ENCODE assay signal across 8 mouse cellular contexts in genomic region chr15:79892995-79893823, GRCm38 (mm10). TPM values are rescaled to one million over a fixed set of nuclear protein-coding genes. Genes with fewer than 3 reads are reported as not detected.
DNase-seq lines count a peak whose midpoint lies in the region; ATAC-seq lines count a peak whose summit lies in the region.
"Had no signal": no experiment of that assay in that cellular context is flagged by ENCODE, and none has a peak within 500 bp of the region (broad histone marks: within the 10 kb centered on the region; RNA-seq: fewer than 3 reads in every experiment).

No protein-coding gene starts in this region.

- DNase-seq in spleen, adult 12 weeks (ENCODE audit: low spot score) = peak; percentile 48
- DNase-seq in spleen, postnatal 14 days (ENCODE audit: low spot score in 2 of 2) = no peak
- DNase-seq in thymus, postnatal 10 days (ENCODE audit: low spot score in 2 of 2) = no peak
- DNase-seq: cerebellum, adult 18-20 months had no signal

- H3K9ac ChIP-seq in embryonic facial prominence, embryonic 15.5 days = no peak overlapping the region
- no peak overlapping the region for H3K9ac ChIP-seq in limb, embryonic 15.5 days
- H3K9ac ChIP-seq in stomach, embryonic 15.5 days = no peak overlapping the region; the same call in 1 of the 2 replicates

- H3K4me1 ChIP-seq in embryonic facial prominence, embryonic 15.5 days = peaks cover 11% of the 10 kb centered on the region
- peaks cover 19% of the 10 kb centered on the region for H3K4me1 ChIP-seq in limb, embryonic 15.5 days
- H3K4me1 ChIP-seq in stomach, embryonic 15.5 days = 0 out of 2 replicates have a peak, but pooled peaks cover 3% of the 10 kb centered on the region

- no peak for ATAC-seq in embryonic facial prominence, embryonic 15.5 days (ENCODE audit: insufficient number of reproducible peaks, low FRiP score, low TSS enrichment, low read depth)
- no peak for ATAC-seq in limb, embryonic 15.5 days (ENCODE audit: insufficient number of reproducible peaks, low FRiP score, low TSS enrichment, low read depth)
- ATAC-seq in stomach, embryonic 15.5 days (ENCODE audit: insufficient read depth, low FRiP score, low read depth) = no peak
- ATAC-seq in cerebellum, adult (ENCODE audit: insufficient number of reproducible peaks, low FRiP score, low TSS enrichment) = no peak

- H3K4me2 ChIP-seq in embryonic facial prominence, embryonic 15.5 days (replicated peaks) = peak overlapping the region; percentile 47
- peak overlapping the region; percentile 45 for H3K4me2 ChIP-seq in limb, embryonic 15.5 days
- H3K4me2 ChIP-seq in stomach, embryonic 15.5 days = peak overlapping the region; percentile 72

- H3K4me3 ChIP-seq in embryonic facial prominence, embryonic 15.5 days (replicated peaks) = peak overlapping the region; percentile 44
- H3K4me3 ChIP-seq in limb, embryonic 15.5 days = peak overlapping the region; percentile 43
- H3K4me3 ChIP-seq in stomach, embryonic 15.5 days (replicated peaks) = peak overlapping the region; percentile 46

- WGBS in embryonic facial prominence, embryonic 15.5 days = 58% methylated on average over 15 of the region's 15 CpGs
- 69% methylated on average over 15 of the region's 15 CpGs for WGBS in limb, embryonic 15.5 days
- WGBS in stomach, embryonic 15.5 days = 74% methylated on average over 15 of the region's 15 CpGs

- H3K9me3 ChIP-seq in embryonic facial prominence, embryonic 15.5 days (replicated peaks) = no peaks in the 10 kb centered on the region
- no peaks in the 10 kb centered on the region for H3K9me3 ChIP-seq in limb, embryonic 15.5 days
- no peaks in the 10 kb centered on the region for H3K9me3 ChIP-seq in stomach, embryonic 15.5 days

- 0 out of 2 replicates have a peak overlapping the region, but pooled peaks have one; percentile 7 for H3K27ac ChIP-seq in embryonic facial prominence, embryonic 15.5 days (replicated peaks)
- H3K27ac ChIP-seq in limb, embryonic 15.5 days = no peak overlapping the region
- peak overlapping the region; percentile 21; the same call in 1 of the 2 replicates for H3K27ac ChIP-seq in stomach, embryonic 15.5 days

- 0 out of 2 replicates have a peak, but pooled peaks cover 8% of the 10 kb centered on the region for H3K27me3 ChIP-seq in embryonic facial prominence, embryonic 15.5 days
- H3K27me3 ChIP-seq in limb, embryonic 15.5 days = peaks cover 4% of the 10 kb centered on the region; the same call in 1 of the 2 replicates
- H3K27me3 ChIP-seq in stomach, embryonic 15.5 days (replicated peaks) = no peaks in the 10 kb centered on the region

- H3K36me3 ChIP-seq in embryonic facial prominence, embryonic 15.5 days = peaks cover 3% of the 10 kb centered on the region; the same call in 1 of the 2 replicates
- peaks cover under 1% of the 10 kb centered on the region; the same call in 1 of the 2 replicates for H3K36me3 ChIP-seq in limb, embryonic 15.5 days
- H3K36me3 ChIP-seq in stomach, embryonic 15.5 days = no peaks in the 10 kb centered on the region

RNA-seq across cellular contexts. Expression of gene Apobec3, which starts 1.8 kb away (rescaled TPM):
- 16.7 and 19.2 TPM in 2 replicates for polyA plus RNA-seq in embryonic facial prominence, embryonic 15.5 days (2015; fragmentation: Nextera tagmentation; extraction: Ambion mirVana)
- polyA plus RNA-seq in limb, embryonic 15.5 days (2015; fragmentation: Nextera tagmentation; extraction: Ambion mirVana) = 14.7 and 15.3 TPM in 2 replicates
- polyA plus RNA-seq in stomach, embryonic 15.5 days (2015; fragmentation: Nextera tagmentation; extraction: Ambion mirVana) = 22.4 and 26.5 TPM in 2 replicates

RNA-seq across cellular contexts. Expression of gene Cbx6, which starts 58.7 kb away (rescaled TPM):
- polyA plus RNA-seq in embryonic facial prominence, embryonic 15.5 days (2015; fragmentation: Nextera tagmentation; extraction: Ambion mirVana) = 90.7 and 93.5 TPM in 2 replicates
- 83.7 and 89.1 TPM in 2 replicates for polyA plus RNA-seq in limb, embryonic 15.5 days (2015; fragmentation: Nextera tagmentation; extraction: Ambion mirVana)
- polyA plus RNA-seq in stomach, embryonic 15.5 days (2015; fragmentation: Nextera tagmentation; extraction: Ambion mirVana) = 62.6 and 68.0 TPM in 2 replicates

RNA-seq across cellular contexts. Expression of gene Npcd, which starts 59.2 kb away (rescaled TPM):
- polyA plus RNA-seq in embryonic facial prominence, embryonic 15.5 days (2015; fragmentation: Nextera tagmentation; extraction: Ambion mirVana) = 0.91 TPM in 1 of 2 replicates, not detected in the other
- polyA plus RNA-seq in limb, embryonic 15.5 days (2015; fragmentation: Nextera tagmentation; extraction: Ambion mirVana) = 0.32 TPM in 1 of 2 replicates, not detected in the other
- not detected in 2 replicates for polyA plus RNA-seq in stomach, embryonic 15.5 days (2015; fragmentation: Nextera tagmentation; extraction: Ambion mirVana)
